Mouse (Mus musculus) heart, adult 2 months (tissue): ENCODE data around the gene Slc35b1.

ENCODE experiments used
- CTCF ChIP-seq: fragments of 200-600 bp; IDR thresholded peaks from 2 replicates; pipeline ENCODE4 v1.8.1; 2022; ENCODE audit warnings: antibody characterized with exemption, mild to moderate bottlenecking, moderate library complexity
- EP300 ChIP-seq: fragments of 200-500 bp; IDR thresholded peaks from 2 replicates; pipeline ENCODE4 v1.6.1; 2011; ENCODE audit warnings: low read depth, low read length, control low read depth; ENCODE audit not compliant: insufficient read depth

DNA sequence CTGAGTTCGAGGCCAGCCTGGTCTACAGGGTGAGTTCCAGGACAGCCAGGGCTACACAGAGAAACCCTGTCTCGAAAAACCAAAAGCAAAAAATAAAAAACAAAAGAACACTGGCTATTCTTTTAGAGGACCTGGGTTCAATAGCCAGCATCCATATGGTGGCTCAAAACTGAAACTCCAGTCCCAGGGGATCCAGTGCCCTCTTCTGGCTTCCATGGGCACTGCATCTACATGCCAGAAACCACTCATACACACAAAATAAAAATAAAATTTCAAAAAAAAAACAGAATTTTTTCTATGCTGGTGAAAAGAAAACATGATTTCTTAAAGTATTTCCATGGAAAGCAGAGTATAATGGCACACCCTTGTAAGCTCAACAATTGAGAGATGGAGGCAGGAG is 47.7 kb downstream of the Slc35b1 start:
- no peak for TF ChIP-seq EP300
- TF ChIP-seq CTCF: peak; percentile 78
